Mouse (Mus musculus) spleen, postnatal 0 days (tissue): Measurements from ENCODE around the gene Cpxm1. TPM values are rescaled to one million over a fixed set of nuclear protein-coding genes. Genes with fewer than 3 reads are reported as not detected.

Source experiments
- polyA plus RNA-seq: library from polyadenylated mRNA; unstranded; fragments of >200 nt; fragmentation: Nextera tagmentation; extraction: Ambion mirVana; gene quantifications from 2 replicates; pipeline ENCODE4 v1.2.1, GENCODE M21; 2015

Gene Cpxm1
- polyA plus RNA-seq, result 18.5 and 23.9 TPM in 2 replicates

DNA sequence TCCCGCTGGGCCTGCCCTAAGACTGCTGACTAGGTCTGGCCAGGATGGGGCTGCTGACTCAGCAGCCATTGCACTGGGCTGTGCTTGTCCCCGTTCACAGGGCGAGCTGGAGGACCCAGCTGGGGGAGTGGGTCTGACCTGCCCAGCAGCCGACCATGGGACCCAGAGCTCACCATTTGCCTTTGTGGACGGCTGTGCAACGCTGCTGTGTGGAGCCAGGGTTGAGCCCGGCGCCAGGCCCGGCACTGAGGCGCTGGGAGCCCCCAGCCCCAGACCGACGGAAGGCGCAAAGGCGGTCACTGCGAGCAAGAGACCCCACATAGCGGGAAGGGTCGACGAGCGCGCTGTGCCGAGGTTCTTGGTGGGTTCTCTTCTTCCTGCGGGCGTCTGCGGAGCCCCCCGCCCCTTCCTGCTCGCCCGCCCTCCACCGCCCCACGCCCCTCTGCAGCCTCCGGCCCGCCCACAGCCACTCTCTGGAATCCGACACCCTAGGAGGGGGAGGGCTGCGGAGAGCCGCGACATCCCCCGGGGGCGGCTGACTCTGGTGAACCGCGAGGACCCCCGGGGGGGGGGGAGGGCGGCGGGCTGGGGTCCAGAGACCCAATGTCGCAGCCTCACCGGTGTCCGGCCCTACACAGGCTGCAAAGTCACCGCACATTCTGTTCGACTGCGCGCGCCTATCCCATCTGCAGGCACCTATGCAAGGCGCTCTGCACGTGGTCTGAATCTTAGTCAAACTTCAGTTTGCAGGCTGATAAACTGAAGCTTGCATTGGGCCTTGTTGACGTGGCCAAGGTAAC is at the start of gene Cpxm1:
Cpxm1 (minus strand) TSS at position 389 of the 800 bp plus-strand sequence.

DNA sequence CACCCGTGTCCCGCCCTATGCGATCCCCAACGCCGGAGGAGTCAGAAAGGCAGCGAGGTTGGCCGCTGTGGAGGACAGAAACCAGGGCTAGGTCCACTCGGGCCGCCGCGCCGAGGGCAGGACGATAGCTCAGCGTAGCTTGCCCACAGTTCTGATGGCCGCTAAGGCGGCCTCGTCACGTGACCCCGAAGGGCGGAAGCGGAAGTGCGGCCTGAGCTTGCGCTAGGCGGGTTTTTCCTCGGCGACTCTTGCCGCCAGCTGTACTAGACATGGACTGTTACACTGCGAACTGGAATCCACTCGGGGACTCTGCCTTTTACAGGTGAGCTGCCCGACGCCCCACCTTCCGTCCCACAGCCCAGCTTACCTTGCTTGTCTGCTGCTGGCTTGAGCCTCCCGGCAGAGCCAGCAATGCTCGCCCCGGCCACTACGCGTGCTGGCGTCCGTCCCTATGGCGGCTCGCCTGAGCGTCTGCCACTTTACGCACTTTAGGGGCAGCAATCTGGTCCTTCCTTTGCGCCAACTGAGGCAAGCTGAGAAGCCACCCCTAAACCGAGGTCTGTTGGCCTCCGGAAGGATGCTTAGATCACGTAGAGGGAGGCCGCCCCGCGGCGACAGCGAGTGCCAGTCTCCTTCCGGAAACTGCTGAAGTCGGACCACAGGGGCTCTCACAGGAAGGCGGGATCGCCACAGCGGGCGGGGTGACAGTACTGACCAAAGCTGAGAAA is 26.9 kb upstream of the Cpxm1 start, which contains the start of the genes Vps16 and Pced1a:
Vps16 (plus strand) TSS at position 214 of the 728 bp plus-strand sequence.
Pced1a (minus strand) TSS at position 576 of the 728 bp plus-strand sequence.

DNA sequence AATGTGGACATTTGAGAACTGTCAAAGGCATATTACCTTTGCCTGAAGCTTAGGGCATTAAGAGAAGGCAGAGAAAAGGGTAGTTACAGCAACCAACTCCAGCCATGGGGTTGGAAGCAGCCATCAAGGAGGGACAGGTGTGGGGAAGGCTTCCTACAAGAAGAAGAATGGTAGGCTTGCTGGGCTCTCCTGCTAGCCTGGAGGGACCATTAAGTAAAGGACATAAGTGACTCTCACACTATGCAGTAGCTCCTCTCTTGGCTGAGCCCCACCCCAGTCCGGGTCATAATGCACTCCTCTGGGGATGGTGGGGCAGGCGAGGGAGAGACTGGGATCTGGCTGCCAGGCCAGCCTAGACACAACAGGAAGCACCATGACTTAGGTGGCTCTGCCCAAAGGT is 8.8 kb upstream of the Cpxm1 start, which contains the start of gene Tmem239:
Tmem239 (plus strand) TSS at position 301 of the 400 bp plus-strand sequence.

DNA sequence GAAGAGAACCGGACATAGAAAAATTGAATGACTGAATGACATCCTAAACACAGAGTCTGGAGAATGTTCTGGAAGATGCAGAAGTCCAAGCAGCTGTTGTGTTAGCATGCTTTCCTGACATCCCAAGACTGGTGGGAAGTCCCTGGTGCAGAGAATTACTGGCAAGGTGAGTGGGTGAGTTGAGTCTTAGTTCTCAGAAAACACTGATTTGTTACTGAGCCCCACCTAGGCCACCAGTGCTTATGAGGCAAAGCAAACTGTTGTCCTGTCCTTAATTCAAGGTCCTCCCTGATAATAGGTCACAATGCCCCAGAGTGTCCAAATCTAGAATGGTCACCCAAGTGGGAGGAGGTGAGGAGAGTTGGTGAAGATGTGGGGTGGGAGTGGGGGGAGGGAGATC is 7.6 kb upstream of the Cpxm1 start, which contains the start of the genes Gm28372 and 1700020A23Rik:
Gm28372 (plus strand) TSS at position 301 of the 400 bp plus-strand sequence.
1700020A23Rik (plus strand) TSS at position 321 of the 400 bp plus-strand sequence.

Other genes starting within 250 kb of the Cpxm1 start
- 413 and 428 TPM in 2 replicates for gene Snrpb, start 218.2 kb downstream of the Cpxm1 start, polyA plus RNA-seq
- 0.13 TPM in 1 of 2 replicates, not detected in the other for gene Tmc2, start 202.4 kb downstream of the Cpxm1 start, polyA plus RNA-seq
- 207 and 228 TPM in 2 replicates for gene Nop56, start 123.1 kb downstream of the Cpxm1 start, polyA plus RNA-seq
- gene Idh3b, start 113.0 kb downstream of the Cpxm1 start, polyA plus RNA-seq, result 84.4 and 94.5 TPM in 2 replicates
- gene Ebf4, start 102.4 kb downstream of the Cpxm1 start, polyA plus RNA-seq, result 0.37 and 0.78 TPM in 2 replicates
- not detected in 2 replicates for gene Gm28372, start 7.7 kb upstream of the Cpxm1 start, polyA plus RNA-seq
- not detected in 2 replicates for gene 1700020A23Rik, start 7.7 kb upstream of the Cpxm1 start, polyA plus RNA-seq
- gene Tmem239, start 8.9 kb upstream of the Cpxm1 start, polyA plus RNA-seq, result not detected in 2 replicates
- 51.9 and 56.3 TPM in 2 replicates for gene Vps16, start 26.8 kb upstream of the Cpxm1 start, polyA plus RNA-seq
- gene Pced1a, start 27.1 kb upstream of the Cpxm1 start, polyA plus RNA-seq, result 3.8 and 4.5 TPM in 2 replicates
- gene Ptpra, start 52.7 kb upstream of the Cpxm1 start, polyA plus RNA-seq, result 36.1 and 43.6 TPM in 2 replicates
- gene Mrps26, start 166.2 kb upstream of the Cpxm1 start, polyA plus RNA-seq, result 64.0 and 70.6 TPM in 2 replicates
- not detected in 2 replicates for gene Oxt, start 178.6 kb upstream of the Cpxm1 start, polyA plus RNA-seq
- gene Avp, start 185.0 kb upstream of the Cpxm1 start, polyA plus RNA-seq, result not detected in 2 replicates
- 8.1 and 8.6 TPM in 2 replicates for gene Fastkd5, start 232.5 kb upstream of the Cpxm1 start, polyA plus RNA-seq
- 4.1 and 4.3 TPM in 2 replicates for gene Ubox5, start 232.5 kb upstream of the Cpxm1 start, polyA plus RNA-seq
- gene Lzts3, start 245.2 kb upstream of the Cpxm1 start, polyA plus RNA-seq, result 0.29 and 0.55 TPM in 2 replicates